Mouse (Mus musculus) heart, adult 9 months (tissue): Measurements from ENCODE around the gene Gm21905.

ENCODE experiments used
- DNase-seq, 2 experiments: peaks; one replicate each; pipeline ENCODE4 v3.0.0; 2022; ENCODE audit warnings: low spot score in 2 of 2

Gm21905 gene

DNA sequence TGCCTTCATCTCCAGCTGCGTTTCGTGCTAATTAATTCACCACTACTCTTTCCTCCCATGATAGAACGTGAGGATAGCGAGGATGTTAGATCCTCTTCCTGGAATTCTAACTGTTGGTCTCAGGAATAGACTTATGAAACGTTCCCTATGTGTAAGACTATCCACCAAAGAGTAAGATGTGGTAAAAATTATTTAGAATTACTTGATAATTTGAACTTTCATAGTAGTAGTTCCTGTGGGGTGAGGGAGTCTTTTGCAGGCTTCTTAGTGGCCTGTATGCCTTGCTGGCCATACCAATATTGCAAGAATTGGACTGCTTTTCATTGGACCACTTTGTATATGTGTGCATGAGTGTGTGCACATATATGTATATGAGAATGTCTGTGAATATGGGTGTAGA, at the start of gene Gm21905:
Gene Gm21905 (minus strand): TSS at position 101 of the 400 bp plus-strand sequence.
- no peak for DNase-seq

DNA sequence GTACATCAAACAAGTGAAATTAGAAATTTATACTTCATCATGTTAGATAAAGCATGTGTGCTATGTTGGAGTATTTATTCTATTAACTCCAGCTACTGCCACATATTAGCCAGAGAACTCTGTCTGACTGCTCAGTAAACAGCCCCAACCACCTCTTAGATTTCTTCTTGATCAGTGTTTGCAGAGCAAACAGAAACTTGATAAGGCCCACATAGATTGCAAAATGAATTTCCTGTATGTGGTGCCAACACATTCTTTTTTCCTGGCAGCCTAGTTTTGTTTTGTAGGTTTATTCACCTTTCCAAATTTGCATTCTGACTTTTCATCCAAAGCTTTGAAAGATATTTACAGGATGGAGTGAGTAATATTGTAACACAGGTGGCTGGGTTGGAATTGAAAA, 44.2 kb upstream of the Gm21905 start:
- DNase-seq: no peak

DNA sequence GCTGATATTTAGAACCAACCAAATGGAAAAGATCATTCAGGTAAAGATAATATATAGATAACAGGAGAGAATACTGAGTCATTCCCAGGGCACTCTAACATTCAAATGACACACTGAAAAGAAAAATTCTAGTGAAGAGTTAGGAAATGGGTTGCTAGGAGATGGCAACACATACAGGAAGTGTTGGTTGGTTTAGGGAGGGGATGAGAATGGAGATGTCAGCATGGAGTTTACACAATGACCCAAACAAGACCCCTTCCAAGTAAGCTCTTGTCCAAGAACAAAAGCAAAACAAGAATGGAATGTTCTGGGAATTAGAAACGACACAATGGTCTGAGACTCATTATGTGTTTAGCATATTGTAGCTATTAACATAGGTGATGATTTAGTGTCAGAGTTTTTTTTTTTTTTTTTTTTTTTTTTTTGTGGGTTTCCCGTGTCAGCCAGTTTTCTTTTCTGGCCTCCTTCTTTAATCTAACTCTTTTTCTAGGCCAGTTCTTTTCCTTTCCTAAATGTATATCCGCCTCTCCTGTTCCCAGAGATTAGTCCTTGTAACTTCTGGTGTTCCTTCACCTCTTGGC, 35.8 kb upstream of the Gm21905 start:
- no peak for DNase-seq

DNA sequence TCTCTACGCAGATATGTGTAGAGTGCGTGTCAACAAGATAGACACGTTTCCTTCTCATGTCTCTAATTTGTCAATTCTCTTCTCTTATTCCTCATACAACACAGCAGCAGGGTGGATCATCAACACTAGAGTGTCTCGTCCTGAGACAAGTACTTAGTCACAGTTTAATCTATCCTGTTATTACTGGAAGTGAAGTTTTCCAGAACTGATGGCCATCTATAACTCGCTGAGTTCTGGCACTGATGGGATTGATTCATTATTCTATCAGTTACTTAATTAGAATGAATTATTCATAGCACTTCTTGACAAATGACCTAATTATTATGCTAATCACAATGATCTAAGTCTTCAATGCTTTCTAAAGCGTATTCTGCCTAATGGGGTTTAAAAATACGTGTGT, 23.3 kb upstream of the Gm21905 start:
- no peak for DNase-seq

DNA sequence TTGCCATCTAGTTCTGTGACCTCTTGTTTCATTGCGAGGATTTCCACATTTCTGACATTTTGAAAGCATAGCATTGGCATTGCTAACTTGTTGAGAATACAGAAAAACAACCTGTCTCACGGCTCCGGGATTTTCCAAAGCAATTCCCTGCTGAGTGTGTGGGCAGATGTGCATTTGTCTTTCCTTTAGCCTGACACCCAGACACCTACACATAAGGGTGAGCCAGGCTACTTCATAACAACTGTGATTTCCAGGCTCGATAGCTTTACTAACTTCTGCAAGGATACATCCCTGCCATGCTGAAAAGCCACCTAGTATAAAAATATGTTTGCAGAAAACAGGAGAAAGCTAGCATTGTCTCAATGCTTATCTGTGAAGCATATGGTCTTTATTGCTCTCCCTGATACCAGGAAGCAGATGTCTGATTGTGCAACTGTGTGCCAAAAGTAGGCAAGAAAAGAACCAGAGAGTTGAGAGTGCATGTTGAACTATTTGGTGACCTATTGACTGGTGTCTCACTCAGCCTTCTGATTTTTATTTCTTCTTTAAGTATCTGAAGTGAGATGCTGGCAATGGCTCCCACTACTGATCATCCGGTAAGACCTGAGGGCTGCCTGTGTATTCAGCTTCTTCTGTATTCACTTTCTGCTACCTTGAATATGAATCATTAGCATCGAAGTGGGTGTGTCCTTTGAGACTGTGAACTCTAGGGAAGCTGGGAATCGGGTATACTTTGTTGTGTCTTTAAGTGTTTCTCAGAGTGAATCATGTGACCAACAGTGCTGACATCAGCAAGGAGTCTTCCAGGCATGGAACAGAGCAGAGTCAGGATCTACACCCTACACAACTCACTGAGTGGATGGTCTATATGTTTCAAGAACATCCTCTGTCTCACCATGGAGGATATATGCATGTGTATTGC, 15.7 kb upstream of the Gm21905 start:
- no peak for DNase-seq

DNA sequence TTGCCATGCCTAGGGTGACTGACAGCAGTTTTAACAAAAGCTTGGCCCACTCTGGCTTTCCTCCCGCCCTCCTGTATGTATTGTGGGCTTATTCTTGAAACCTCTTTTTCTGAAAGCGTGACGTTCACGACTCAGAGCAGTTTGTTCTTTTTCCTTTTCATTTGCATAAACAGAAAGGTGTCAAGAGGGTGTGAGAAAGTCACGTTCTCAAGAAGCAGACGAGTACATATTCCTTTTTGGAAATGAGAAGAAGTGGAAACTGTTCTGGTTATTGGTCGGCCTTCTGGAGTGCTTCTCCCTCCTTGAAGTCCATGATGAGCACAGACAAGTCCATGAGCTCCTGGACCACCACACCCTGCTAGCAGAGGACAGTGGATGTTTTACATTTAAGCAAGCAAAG, 9.3 kb upstream of the Gm21905 start:
- no peak for DNase-seq

DNA sequence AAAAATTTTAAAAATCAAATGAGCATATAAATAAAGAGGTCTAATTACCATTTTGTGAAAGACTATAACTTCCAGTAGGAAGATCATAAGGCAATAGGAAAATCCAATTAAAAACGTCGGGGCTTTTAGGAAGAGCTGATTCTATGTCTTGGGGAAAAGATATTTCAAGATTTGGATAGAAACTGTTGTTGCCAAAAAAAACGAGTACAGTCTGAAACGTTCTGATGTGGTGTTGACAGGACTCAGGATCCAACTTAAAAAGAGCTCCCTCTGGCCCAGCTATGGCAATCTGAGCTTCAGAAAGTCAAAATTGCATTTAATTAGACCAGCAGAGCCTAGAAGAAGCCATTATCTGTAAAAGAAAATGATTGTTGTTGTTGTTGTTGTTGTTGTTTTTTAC, 7.9 kb upstream of the Gm21905 start:
- DNase-seq: no peak

DNA sequence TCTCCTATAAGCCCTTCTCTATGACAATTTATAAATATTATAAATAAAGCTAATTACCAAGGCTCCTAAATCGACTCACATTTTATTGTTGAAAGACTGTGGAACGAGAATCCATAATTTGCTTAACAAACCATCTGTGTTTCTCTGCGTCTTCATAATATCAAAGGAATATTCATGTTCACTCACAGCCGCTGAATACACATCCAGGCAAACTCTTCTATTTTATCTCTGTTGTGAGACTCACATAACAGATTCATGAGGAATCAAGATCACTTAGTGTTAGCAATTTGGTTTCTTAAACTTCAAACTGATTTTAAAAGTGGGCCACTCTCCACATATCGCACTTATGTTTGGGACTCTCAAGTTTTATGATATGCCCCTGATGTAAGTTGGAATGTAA, 1.9 kb upstream of the Gm21905 start:
- DNase-seq: no peak

DNA sequence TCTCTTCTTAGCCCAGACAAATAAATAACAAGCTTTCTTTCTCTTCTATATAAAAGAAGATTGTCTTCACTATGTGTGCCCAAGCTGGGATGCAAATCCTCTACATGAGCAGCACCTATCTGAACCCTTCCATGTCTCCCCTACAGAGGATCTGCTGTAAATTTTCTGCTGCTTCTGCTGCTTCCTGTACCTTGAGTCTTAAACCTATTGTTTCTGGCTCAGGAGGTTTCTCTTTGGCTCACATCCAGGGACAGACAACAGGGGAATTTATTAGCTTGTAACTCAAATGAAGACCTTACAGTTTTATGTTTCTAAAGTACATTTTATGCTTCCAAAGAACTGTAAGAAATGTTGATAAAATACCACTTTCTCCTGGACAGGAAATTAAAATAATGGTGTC, 785 bp upstream of the Gm21905 start:
- DNase-seq: no peak

DNA sequence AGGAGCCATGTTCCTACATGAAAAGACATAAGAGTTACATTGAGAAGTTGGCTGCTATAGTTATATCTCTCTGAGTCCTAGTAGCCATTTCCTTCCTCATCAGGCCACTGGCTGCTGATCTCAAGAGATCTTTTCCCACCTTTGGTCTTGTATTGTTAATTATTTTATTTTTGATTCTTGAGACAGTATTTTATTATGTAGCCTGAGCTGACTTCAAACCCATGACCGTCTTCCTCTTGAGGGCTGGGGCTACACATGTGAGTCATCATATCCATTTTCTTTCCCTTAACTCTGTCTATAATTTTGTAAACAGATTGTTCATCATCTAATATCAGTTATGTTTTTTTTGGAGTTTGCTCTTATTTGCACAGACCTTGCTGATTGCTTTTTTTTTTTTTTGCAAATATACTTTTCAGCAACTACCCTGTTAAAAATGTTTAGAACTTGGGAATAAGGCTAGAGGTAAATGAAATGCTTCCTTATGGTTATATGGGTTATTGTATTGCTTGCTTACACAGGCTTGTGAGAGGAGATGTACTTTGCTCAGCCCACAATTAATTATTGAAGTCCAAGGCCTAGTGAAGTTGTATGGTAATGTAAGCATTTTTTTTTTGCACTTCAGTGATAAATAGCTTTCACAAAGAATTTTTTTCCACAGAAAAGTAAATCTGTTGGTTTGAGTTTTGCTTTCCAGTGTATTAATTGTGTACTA, 2.0 kb downstream of the Gm21905 start:
- DNase-seq: no peak

DNA sequence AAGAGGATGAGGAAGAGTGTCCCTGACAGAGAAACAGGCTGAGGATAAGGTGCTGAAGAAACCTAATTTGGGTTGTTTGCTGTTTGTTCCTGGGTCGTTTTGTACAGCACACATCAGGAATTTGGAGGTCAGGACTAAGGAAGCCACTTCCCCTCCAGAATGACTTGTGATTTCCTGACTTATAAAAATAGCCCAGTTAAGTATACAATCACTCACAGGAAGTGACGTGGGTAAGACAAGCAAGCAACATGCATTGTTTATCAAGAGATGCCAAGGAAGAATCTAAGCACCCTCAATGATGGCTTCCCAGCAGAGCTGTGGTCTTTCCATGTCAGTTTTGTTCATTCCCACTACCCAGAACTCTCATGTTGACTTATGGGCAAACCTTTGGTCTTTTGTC, 3.0 kb downstream of the Gm21905 start:
- peak; percentile 12 to 46 for DNase-seq

DNA sequence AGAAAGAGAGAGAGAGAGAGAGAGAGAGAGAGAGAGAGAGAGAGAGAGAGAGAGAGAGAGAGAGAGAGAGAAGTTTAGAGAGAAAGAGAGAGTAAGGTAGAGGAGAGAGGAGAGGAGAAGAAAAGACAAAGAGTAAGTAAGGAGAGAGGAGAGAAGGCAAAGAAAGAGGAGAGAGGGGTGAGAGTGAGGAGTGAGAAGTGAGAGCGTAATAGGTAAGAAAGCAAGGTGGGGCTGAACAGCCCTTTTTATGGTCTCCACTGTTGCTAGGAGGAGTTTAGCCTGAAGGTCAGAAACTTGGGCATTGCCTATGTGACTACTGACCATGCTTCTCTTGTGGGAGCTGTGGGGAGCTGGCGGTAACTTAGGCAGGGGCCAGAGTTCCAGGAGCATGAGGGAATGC, 4.9 kb downstream of the Gm21905 start, which contains the start of gene Gm5108:
Gene Gm5108 (plus strand): TSS at position 301 of the 400 bp plus-strand sequence.
- DNase-seq: no peak

DNA sequence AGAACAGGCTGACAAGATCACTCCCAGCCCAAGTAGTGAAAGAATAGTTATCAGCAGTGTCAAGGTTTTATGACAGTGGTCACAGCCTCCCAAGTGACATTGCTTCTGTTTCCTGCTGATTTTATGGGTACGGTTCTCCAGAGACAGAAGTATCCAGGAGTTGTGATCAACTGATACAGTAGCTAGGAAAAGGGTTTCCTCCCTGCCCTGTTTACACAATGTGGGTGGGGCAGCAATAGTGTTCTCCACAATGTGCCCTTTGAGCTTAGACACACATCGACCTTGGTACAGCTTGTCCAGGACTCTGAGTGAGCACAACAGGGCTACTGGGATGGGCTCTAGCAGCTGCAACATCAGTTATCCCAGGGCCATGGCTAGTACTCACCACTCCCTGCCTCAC, 14.6 kb downstream of the Gm21905 start:
- DNase-seq: no peak

DNA sequence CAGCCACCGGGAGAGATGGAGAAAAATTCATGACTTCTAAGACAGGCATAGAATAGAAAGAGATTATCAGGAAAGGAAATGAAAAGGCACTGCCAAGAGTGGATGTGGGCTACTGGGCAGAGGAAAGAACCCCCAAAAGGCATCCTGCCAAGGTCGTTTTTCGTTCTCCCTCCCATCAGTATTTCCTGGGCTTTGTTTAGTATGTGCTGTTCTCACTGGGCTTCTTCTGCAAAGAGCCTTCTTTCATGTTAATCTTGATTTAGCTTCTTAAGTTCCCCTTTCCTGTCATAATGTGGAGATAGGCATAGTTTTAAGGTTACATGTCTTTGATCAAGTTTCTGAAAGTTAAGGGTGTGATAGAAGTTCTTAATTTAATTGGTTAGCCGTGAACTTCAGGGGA, 15.6 kb downstream of the Gm21905 start:
- no peak for DNase-seq

DNA sequence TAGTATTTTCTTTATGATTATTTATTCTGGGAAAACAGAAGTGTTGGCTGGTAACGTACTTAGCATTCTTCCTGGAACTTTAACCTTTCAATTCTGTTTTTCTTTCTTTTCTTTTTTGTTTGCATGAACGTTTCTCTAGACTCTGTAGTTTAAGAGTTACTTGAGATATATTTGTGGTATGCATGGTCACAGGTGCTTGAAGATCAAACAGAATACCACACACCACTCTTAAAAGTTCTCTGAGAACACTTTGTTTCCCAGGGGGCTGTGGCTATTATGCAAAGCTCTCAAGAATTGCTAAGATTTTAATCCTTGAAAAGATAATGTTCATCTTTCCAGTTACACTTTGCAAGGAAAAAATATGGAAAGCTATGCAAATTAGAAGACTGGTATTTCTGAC, 41.7 kb downstream of the Gm21905 start:
- no peak for DNase-seq

DNA sequence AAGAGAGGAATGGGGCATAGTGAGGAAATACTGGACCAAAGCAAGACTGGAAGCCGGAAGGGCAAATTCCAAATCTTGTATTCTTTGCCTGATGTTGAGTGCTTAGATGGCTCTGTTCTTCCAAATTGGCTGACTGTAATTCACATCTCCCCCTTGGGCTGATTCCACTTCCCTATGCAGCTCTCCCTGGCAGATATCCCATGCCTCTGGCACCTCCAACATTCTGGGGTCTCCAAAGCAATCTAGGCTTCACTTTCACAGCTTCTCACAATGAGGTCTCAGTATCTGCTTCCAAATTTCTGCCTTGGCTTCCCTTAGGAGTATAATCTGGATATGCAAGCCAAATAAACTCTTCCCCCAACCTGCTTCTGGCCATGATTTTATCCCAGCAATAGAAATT, 47.3 kb downstream of the Gm21905 start:
- DNase-seq: no peak

DNA sequence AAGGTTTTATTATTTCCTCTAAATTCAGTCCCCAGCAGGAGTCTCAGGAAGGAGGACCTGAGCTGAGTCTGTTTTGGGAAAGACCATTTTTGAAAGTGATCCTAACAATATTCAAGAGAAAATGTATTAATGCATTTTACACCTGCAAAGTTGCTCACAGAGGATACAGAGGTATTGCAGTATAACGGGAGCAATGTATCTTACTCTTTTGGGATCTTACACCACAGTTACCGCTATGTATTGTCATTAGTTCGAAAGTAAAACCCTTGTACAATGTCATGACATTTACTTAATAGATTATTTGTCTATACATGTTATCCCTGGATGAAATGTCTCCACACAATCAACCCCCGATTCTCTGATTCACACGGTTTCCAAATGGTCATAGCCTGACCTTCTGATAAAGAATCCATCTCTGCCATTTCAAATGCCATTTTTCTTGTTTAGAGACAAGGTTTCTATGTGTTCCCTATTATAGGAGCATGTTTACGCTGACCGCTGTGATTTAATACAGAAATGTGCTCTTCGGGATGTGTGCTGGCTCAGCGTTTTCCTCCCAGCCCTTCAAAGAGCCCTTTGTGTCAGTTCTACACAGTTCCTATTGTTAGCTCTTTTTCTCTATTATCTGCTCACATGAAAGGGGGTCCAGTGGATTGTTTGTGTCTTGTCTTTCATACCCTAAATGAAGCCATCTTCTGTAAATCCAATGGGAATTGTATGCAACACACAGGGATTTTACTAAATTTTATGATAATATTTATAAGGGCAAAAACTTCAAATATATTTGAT, 61.6 kb downstream of the Gm21905 start:
- DNase-seq: no peak

DNA sequence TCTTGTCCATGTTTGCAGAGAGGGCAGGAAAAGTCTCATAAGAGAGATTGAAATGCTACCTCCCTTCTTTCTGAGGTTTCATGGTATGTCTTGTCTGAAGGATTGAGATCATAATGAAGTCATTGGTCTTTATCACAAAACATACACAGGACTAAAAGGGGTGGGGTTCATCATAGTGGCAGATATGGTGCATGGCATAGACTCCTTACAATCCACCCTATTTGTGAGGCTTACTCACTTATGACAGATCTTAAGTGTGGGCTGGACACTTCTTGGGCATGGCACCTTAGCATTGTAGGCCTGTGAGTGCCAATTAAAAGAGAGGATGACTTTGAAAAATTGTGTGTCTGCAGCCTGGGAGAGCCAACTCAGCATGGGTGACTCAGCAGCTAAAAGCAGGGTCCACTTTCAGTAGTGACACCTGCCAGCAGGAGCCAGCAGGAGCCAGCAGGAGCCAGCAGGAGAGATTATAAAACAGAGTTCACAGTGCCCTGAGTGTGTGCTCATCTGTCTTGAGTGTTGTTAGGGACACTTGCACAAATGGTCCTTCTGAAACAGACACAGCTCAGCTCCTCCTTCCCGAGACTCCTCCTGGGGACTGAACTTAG, 62.6 kb downstream of the Gm21905 start:
- DNase-seq: no peak
